Mouse (Mus musculus): ENCODE measurements around the gene Antxr1. TPM values are rescaled to one million over a fixed set of nuclear protein-coding genes. Genes with fewer than 3 reads are reported as not detected.

The Antxr1 gene
- total and polyA plus RNA-seq, 2 experiments, result 0.28 to 0.92 TPM

GRCm38 (mm10) chr6:87328265-87329173 is 7.1 kb downstream of the Antxr1 start:
- 75% methylated on average over 22 of the region's 22 CpGs for WGBS
- Histone ChIP-seq H3K9ac (ENCODE audit: low read depth, low read length) (no peak overlapping the region), H3K4me3 (ENCODE audit: insufficient read depth, low read depth, low read length) (no peak overlapping the region), H3K27me3 (ENCODE audit: control insufficient read depth, insufficient read depth, low read length) (no peaks in the 10 kb centered on the region), H3K27ac (replicated peaks; ENCODE audit: insufficient read depth, low read depth, low read length) (no peak overlapping the region), H3K79me2 (ENCODE audit: control insufficient read depth, insufficient read depth, low read length) (no peaks in the 10 kb centered on the region), H3K4me1 (ENCODE audit: control insufficient read depth, insufficient read depth, low read length) (no peaks in the 10 kb centered on the region), H3K36me3 (ENCODE audit: control insufficient read depth, insufficient read depth, low read length) (no peaks in the 10 kb centered on the region)
- peak; percentile 9 for DNase-seq (ENCODE audit: extremely low read depth, low read depth, low spot score)
- no peak for TF ChIP-seq POLR2A (IDR thresholded peaks at IDR 0.05; ENCODE audit: extremely low read depth, insufficient read depth, low read length)

GRCm38 (mm10) chr6:87326932-87327331 is 8.7 kb downstream of the Antxr1 start:
- H3K4me1 ChIP-seq (ENCODE audit: control insufficient read depth, insufficient read depth, low read length), result no peaks in the 10 kb centered on the region
- no peak for DNase-seq (ENCODE audit: extremely low read depth, low read depth, low spot score)
- TF ChIP-seq CTCF (IDR thresholded peaks at IDR 0.05; ENCODE audit: low read depth, low read length) (no peak), POLR2A (IDR thresholded peaks at IDR 0.05; ENCODE audit: extremely low read depth, insufficient read depth, low read length) (no peak)
- WGBS, result 92% methylated on average over 2 of the region's 2 CpGs
- no peaks in the 10 kb centered on the region for H3K36me3 ChIP-seq (ENCODE audit: control insufficient read depth, insufficient read depth, low read length)
- H3K27me3 ChIP-seq (ENCODE audit: control insufficient read depth, insufficient read depth, low read length), result no peaks in the 10 kb centered on the region
- no peak overlapping the region for H3K9ac ChIP-seq (ENCODE audit: low read depth, low read length)
- no peak overlapping the region for H3K27ac ChIP-seq (replicated peaks; ENCODE audit: insufficient read depth, low read depth, low read length)
- no peak overlapping the region for H3K4me3 ChIP-seq (ENCODE audit: insufficient read depth, low read depth, low read length)
- H3K79me2 ChIP-seq (ENCODE audit: control insufficient read depth, insufficient read depth, low read length), result no peaks in the 10 kb centered on the region

GRCm38 (mm10) chr6:87323381-87323780 is 12.2 kb downstream of the Antxr1 start:
- peak; percentile 43 for DNase-seq (ENCODE audit: extremely low read depth, low read depth, low spot score)
- no peaks in the 10 kb centered on the region for H3K36me3 ChIP-seq (ENCODE audit: control insufficient read depth, insufficient read depth, low read length)
- TF ChIP-seq POLR2A (IDR thresholded peaks at IDR 0.05; ENCODE audit: extremely low read depth, insufficient read depth, low read length), result no peak
- TF ChIP-seq CTCF (IDR thresholded peaks at IDR 0.05; ENCODE audit: low read depth, low read length), result peak; percentile 59
- no peak overlapping the region for H3K4me3 ChIP-seq (ENCODE audit: insufficient read depth, low read depth, low read length)
- H3K79me2 ChIP-seq (ENCODE audit: control insufficient read depth, insufficient read depth, low read length), result no peaks in the 10 kb centered on the region
- H3K27ac ChIP-seq (replicated peaks; ENCODE audit: insufficient read depth, low read depth, low read length), result no peak overlapping the region
- WGBS, result 78% methylated on average over 2 of the region's 2 CpGs
- H3K9ac ChIP-seq (ENCODE audit: low read depth, low read length), result no peak overlapping the region
- no peaks in the 10 kb centered on the region for H3K4me1 ChIP-seq (ENCODE audit: control insufficient read depth, insufficient read depth, low read length)
- no peaks in the 10 kb centered on the region for H3K27me3 ChIP-seq (ENCODE audit: control insufficient read depth, insufficient read depth, low read length)

GRCm38 (mm10) chr6:87318651-87319050 is 17.0 kb downstream of the Antxr1 start:
- H3K4me1 ChIP-seq (ENCODE audit: control insufficient read depth, insufficient read depth, low read length), result no peaks in the 10 kb centered on the region
- 96% methylated on average over 7 of the region's 7 CpGs for WGBS
- no peak overlapping the region for H3K4me3 ChIP-seq (ENCODE audit: insufficient read depth, low read depth, low read length)
- H3K79me2 ChIP-seq (ENCODE audit: control insufficient read depth, insufficient read depth, low read length), result no peaks in the 10 kb centered on the region
- TF ChIP-seq POLR2A (IDR thresholded peaks at IDR 0.05; ENCODE audit: extremely low read depth, insufficient read depth, low read length), result no peak
- TF ChIP-seq CTCF (IDR thresholded peaks at IDR 0.05; ENCODE audit: low read depth, low read length), result no peak
- DNase-seq (ENCODE audit: extremely low read depth, low read depth, low spot score), result no peak
- H3K27me3 ChIP-seq (ENCODE audit: control insufficient read depth, insufficient read depth, low read length), result no peaks in the 10 kb centered on the region
- no peaks in the 10 kb centered on the region for H3K36me3 ChIP-seq (ENCODE audit: control insufficient read depth, insufficient read depth, low read length)
- no peak overlapping the region for H3K9ac ChIP-seq (ENCODE audit: low read depth, low read length)
- no peak overlapping the region for H3K27ac ChIP-seq (replicated peaks; ENCODE audit: insufficient read depth, low read depth, low read length)

- Histone ChIP-seq H3K27me3 (ENCODE audit: control insufficient read depth, insufficient read depth, low read length) (no peaks in the 10 kb centered on the region), H3K79me2 (ENCODE audit: control insufficient read depth, insufficient read depth, low read length) (no peaks in the 10 kb centered on the region), H3K36me3 (ENCODE audit: control insufficient read depth, insufficient read depth, low read length) (no peaks in the 10 kb centered on the region), H3K9ac (ENCODE audit: low read depth, low read length) (no peak overlapping the region), H3K4me3 (ENCODE audit: insufficient read depth, low read depth, low read length) (no peak overlapping the region), H3K4me1 (ENCODE audit: control insufficient read depth, insufficient read depth, low read length) (no peaks in the 10 kb centered on the region), H3K27ac (replicated peaks; ENCODE audit: insufficient read depth, low read depth, low read length) (no peak overlapping the region)
- whole genome bisulfite sequencing, result 59% methylated on average over 8 of the region's 8 CpGs
- TF ChIP-seq CTCF (IDR thresholded peaks at IDR 0.05; ENCODE audit: low read depth, low read length) (no peak), POLR2A (IDR thresholded peaks at IDR 0.05; ENCODE audit: extremely low read depth, insufficient read depth, low read length) (no peak)
- no peak for DNase-seq (ENCODE audit: extremely low read depth, low read depth, low spot score)
Measured at GRCm38 (mm10) chr6:87316966-87317365, 18.7 kb downstream of the Antxr1 start.

- Histone ChIP-seq H3K27me3 (ENCODE audit: control insufficient read depth, insufficient read depth, low read length) (no peaks in the 10 kb centered on the region), H3K36me3 (ENCODE audit: control insufficient read depth, insufficient read depth, low read length) (no peaks in the 10 kb centered on the region), H3K27ac (replicated peaks; ENCODE audit: insufficient read depth, low read depth, low read length) (no peak overlapping the region), H3K9ac (ENCODE audit: low read depth, low read length) (no peak overlapping the region), H3K4me3 (ENCODE audit: insufficient read depth, low read depth, low read length) (no peak overlapping the region), H3K79me2 (ENCODE audit: control insufficient read depth, insufficient read depth, low read length) (no peaks in the 10 kb centered on the region), H3K4me1 (ENCODE audit: control insufficient read depth, insufficient read depth, low read length) (no peaks in the 10 kb centered on the region)
- DNase-seq (ENCODE audit: extremely low read depth, low read depth, low spot score), result no peak
- no peak for TF ChIP-seq POLR2A (IDR thresholded peaks at IDR 0.05; ENCODE audit: extremely low read depth, insufficient read depth, low read length)
- TF ChIP-seq CTCF (IDR thresholded peaks at IDR 0.05; ENCODE audit: low read depth, low read length), result no peak
- WGBS, result 83% methylated on average over 4 of the region's 4 CpGs
Measured at GRCm38 (mm10) chr6:87312761-87313160, 22.9 kb downstream of the Antxr1 start.
